Mouse (Mus musculus) left cerebral cortex, postnatal 14 days (tissue): ENCODE data around the gene Vmn1r38. TPM values are rescaled to one million over a fixed set of nuclear protein-coding genes. Genes with fewer than 3 reads are reported as not detected.
"Not testable (repeated sequence)": the region's sequence is repeated elsewhere in the genome, so short reads cannot be mapped to it uniquely, and the experiment has no call there.

Experiments used
- DNase-seq, 2 experiments: peaks; one replicate each; pipeline ENCODE4 v3.0.0; 2021 to 2022; ENCODE audit warnings: low spot score in 2 of 2, mixed read lengths in 1 of 2
- intact Hi-C: fragments of 180-260 bp; cut with DNase I; formaldehyde crosslinking; loops from one replicate; pipeline ENCODE4 v1.15.1; 2025
- long read RNA-seq, 2 experiments: library from polyadenylated mRNA; stranded (forward); transcript quantifications; one replicate each; pipeline ENCODE4 v2.0.0; 2021
- total RNA-seq, 2 experiments: library from RNA; stranded (reverse); gene quantifications; 2 replicates each; pipeline ENCODE4 v1.2.3; 2021

The Vmn1r38 gene
- not detected for total RNA-seq
- long read RNA-seq, experiment 1: 0 reads
- long read RNA-seq, experiment 2: 0 reads

GRCm38 (mm10) chr6:66782527-66782926 is at the start of gene Vmn1r38:
Vmn1r38 (minus strand) TSS chr6:66782627.
- DNase-seq, intact Hi-C loops: not testable (repeated sequence)

DNA sequence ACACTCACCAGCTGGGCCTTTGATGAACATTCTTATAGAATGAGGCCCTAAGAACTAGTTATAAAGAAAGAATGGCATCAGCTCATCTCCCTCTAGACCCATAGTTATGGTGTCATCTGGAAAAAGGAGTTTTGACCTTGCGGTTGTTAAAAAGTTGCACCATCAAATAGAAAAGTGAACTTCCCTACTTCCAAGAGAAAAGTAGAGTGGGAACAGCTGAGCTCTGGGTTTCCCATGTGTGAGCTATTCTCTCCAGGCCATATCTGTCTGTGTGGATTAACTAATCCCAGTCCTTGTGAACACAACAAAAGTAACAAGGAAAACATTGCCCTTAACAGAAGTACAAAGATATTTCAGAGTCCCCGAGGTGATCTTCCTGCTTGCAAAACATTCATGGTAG is 28.1 kb upstream of the Vmn1r38 start, which contains the start of gene Vmn1r39:
Vmn1r39 (minus strand) TSS at position 101 of the 400 bp plus-strand sequence.
- intact Hi-C loops: no loop called here
- no peak for DNase-seq

DNA sequence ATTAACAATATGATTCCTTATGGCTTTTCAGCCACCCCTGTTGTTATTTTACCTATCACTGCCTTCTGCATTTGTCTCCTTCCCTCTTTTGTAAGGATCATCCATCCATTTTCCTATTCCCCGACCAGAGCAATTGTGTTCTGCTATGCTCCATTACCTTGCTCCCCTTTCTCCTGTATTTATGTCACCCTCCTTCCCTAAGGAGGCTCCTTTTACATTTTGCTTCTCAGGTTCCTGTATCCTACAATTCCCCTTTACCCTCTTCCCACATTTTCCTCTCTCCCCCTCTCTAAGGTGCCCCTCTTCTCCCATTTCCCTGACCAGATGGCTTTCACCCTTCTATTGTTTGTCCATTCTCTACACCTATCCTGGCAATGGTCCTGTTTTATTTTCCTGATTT is 23.9 kb upstream of the Vmn1r38 start:
- intact Hi-C loops: no loop called here
- DNase-seq: no peak

DNA sequence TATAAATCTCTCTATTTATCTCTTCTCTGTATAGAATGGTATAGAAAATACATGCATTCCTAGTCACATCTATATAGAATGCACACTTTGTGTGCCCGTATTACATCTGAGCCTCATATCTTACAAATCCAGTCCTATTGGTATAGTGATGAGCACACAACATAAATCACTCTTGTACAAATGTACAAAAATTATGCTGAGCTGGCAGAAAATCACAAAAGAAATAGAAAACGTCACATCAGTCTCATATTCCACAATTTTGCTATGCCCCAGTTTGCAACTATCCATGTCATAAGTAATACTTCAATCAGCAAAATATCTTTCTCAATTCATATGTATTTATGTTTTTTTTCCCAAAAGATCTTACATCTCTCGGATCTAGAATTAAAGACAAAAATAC is 23.3 kb upstream of the Vmn1r38 start:
- intact Hi-C loops: no loop called here
- DNase-seq: no peak

- DNase-seq, intact Hi-C loops: not testable (repeated sequence)
These were observed 53.3 kb downstream of the Vmn1r38 start, which contains the start of gene Vmn1r37 for GRCm38 (mm10) chr6:66729082-66729481. Vmn1r37 (plus strand) TSS chr6:66729382.

Other genes with a start within 250 kb of the Vmn1r38 start
- gene Mad2l1, start 247.2 kb downstream of the Vmn1r38 start, total RNA-seq: 10 to 100 TPM; 10.1 to 12.5 TPM
- not detected for gene Vmn1r32, start 222.5 kb downstream of the Vmn1r38 start, total RNA-seq
- not detected for gene Vmn1r33, start 164.3 kb downstream of the Vmn1r38 start, total RNA-seq
- not detected for gene Vmn1r34, start 138.7 kb downstream of the Vmn1r38 start, total RNA-seq
- gene Vmn1r35, start 96.7 kb downstream of the Vmn1r38 start, total RNA-seq: not detected
- not detected for gene Vmn1r36, start 63.5 kb downstream of the Vmn1r38 start, total RNA-seq
- not detected for gene Vmn1r37, start 53.2 kb downstream of the Vmn1r38 start, total RNA-seq
- gene Vmn1r39, start 28.0 kb upstream of the Vmn1r38 start, total RNA-seq: not detected
- gene Gng12, start 113.8 kb upstream of the Vmn1r38 start, total RNA-seq: 10 to 100 TPM; 76.0 to 84.7 TPM